Mouse (Mus musculus) embryonic fibroblast, embryonic 13.5 days (primary cell): ENCODE data around the gene Gm20425.

Experiments
- CTCF ChIP-seq: IDR thresholded peaks from 2 replicates; pipeline ENCODE4 v1.5.1; 2011; ENCODE audit warnings: mild to moderate bottlenecking, control low read depth, low read length, moderate library complexity, borderline replicate concordance; ENCODE audit not compliant: insufficient read depth
- POLR2A ChIP-seq: IDR thresholded peaks from 2 replicates; pipeline ENCODE4 v1.6.1; 2011; ENCODE audit warnings: low read depth, mild to moderate bottlenecking, control low read depth, low read length, moderate library complexity

DNA sequence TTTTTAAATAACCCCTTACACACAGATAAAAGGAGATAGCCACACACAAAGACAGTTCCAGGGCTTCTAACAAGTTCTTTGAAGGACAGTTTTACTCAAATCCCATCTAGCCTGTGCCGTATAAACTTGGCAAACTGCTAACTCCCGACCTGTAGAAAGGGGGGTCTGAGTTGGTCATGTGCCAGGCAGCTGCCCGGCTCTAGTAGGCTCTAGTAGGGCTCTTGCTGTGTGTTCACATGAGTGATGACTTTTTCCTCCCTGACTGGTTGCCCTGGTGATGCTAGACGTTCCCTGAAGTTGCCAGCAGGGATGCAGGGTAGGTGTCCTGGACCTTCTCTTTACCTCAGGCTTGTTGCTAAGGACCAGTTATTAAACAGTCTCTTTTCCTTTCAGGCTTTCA lies 41.0 kb upstream of the Gm20425 start:
- TF ChIP-seq POLR2A (no peak), CTCF (no peak)
